Mouse (Mus musculus) liver, embryonic 14.5 days (tissue): ENCODE data around the gene Ube2h.

Experiments used
- CTCF ChIP-seq: IDR thresholded peaks from 2 replicates; pipeline ENCODE4 v1.5.1; 2016; ENCODE audit warnings: antibody characterized with exemption, low read depth, control low read depth
- EP300 ChIP-seq: IDR thresholded peaks from 2 replicates; pipeline ENCODE4 v1.6.1; 2016; ENCODE audit warnings: antibody characterized with exemption, low read depth

GRCm38 (mm10) chr6:30222321-30222720 lies 82.0 kb downstream of the Ube2h start:
- no peak for TF ChIP-seq CTCF
- TF ChIP-seq EP300: no peak
